Mouse (Mus musculus) CH12.LX (cell line): Measurements from ENCODE around the gene Slc45a1. TPM values are rescaled to one million over a fixed set of nuclear protein-coding genes. Genes with fewer than 3 reads are reported as not detected.

Source experiments
- DNase-seq: peaks from one replicate; pipeline ENCODE4 v3.0.0-alpha.2; 2013; ENCODE audit errors: extremely low read depth
- H3K27ac ChIP-seq: 2 replicates; pipeline ENCODE4 v1.5.1; 2012; ENCODE audit warnings: low read depth, mild to moderate bottlenecking, control low read depth, moderate library complexity; ENCODE audit not compliant: insufficient read depth
- H3K27me3 ChIP-seq: replicated peaks from 2 replicates; pipeline ENCODE3; 2012; ENCODE audit warnings: inconsistent platforms
- H3K36me3 ChIP-seq, 2 experiments: replicated peaks in 1 of 2; 2 replicates each; pipeline versions ENCODE3 to v1.6.1; 2012; ENCODE audit warnings: inconsistent platforms in 1 of 2, low read length in 1 of 2, mild to moderate bottlenecking in 1 of 2, mixed read lengths in 1 of 2, moderate library complexity in 1 of 2; ENCODE audit not compliant: control insufficient read depth in 1 of 2, insufficient read depth in 1 of 2
- H3K4me1 ChIP-seq, 2 experiments: 2 replicates each; pipeline ENCODE4 v1.6.1; 2012; ENCODE audit warnings: inconsistent platforms in 1 of 2, moderate library complexity in 1 of 2; ENCODE audit not compliant: insufficient read depth in 2 of 2, control insufficient read depth in 1 of 2
- H3K4me2 ChIP-seq: 2 replicates; pipeline ENCODE4 v1.6.1; 2012; ENCODE audit warnings: low read depth, mild to moderate bottlenecking, control low read depth; ENCODE audit not compliant: poor library complexity, insufficient read depth, severe bottlenecking
- H3K4me3 ChIP-seq, 3 experiments: fragments of 150-350 bp in 1 of 3; sonication (generic) in 1 of 3; replicated peaks in 1 of 3; 2 replicates each; pipeline versions ENCODE3 to v1.5.1; 2011 to 2012; ENCODE audit warnings: low read depth in 2 of 3, low read length in 2 of 3, mild to moderate bottlenecking in 2 of 3, moderate library complexity in 2 of 3, control low read depth in 1 of 3, improper control_type of control experiment in 1 of 3, inconsistent platforms in 1 of 3, mixed read lengths in 1 of 3; ENCODE audit not compliant: poor library complexity in 1 of 3
- H3K79me2 ChIP-seq: replicated peaks from 2 replicates; pipeline ENCODE4 v1.6.1; 2012; ENCODE audit warnings: mild to moderate bottlenecking, moderate library complexity; ENCODE audit not compliant: control insufficient read depth, poor library complexity, insufficient read depth, severe bottlenecking; ENCODE audit errors: extremely low read depth
- H3K9ac ChIP-seq: 2 replicates; pipeline ENCODE4 v1.6.1; 2012; ENCODE audit warnings: low read depth, mild to moderate bottlenecking, control low read depth, moderate library complexity; ENCODE audit not compliant: insufficient read depth
- H3K9me3 ChIP-seq: replicated peaks from 2 replicates; pipeline ENCODE3; 2012; ENCODE audit warnings: low read length, inconsistent platforms, mixed read lengths
- CHD2 ChIP-seq: IDR thresholded peaks from 2 replicates; pipeline ENCODE4 v1.6.1; 2011; ENCODE audit warnings: low read length, improper control_type of control experiment
- E2F4 ChIP-seq: IDR thresholded peaks from 2 replicates; pipeline ENCODE4 v1.6.1; 2011; ENCODE audit warnings: low read depth, low read length, improper control_type of control experiment; ENCODE audit not compliant: insufficient replicate concordance
- ELF1 ChIP-seq: IDR thresholded peaks from 2 replicates; pipeline ENCODE4 v1.6.1; 2014; ENCODE audit warnings: low read depth, mild to moderate bottlenecking, inconsistent platforms, low read length, improper control_type of control experiment
- EP300 ChIP-seq: IDR thresholded peaks from 2 replicates; pipeline ENCODE4 v1.6.1; 2011; ENCODE audit warnings: low read length, improper control_type of control experiment
- ETS1 ChIP-seq: conservative IDR thresholded peaks from 2 replicates; pipeline ENCODE4 v1.6.1; 2012; ENCODE audit warnings: low read depth, mild to moderate bottlenecking, inconsistent platforms, low read length, improper control_type of control experiment, moderate library complexity
- HCFC1 ChIP-seq: IDR thresholded peaks from 2 replicates; pipeline ENCODE4 v1.6.1; 2012; ENCODE audit warnings: low read depth, mild to moderate bottlenecking, inconsistent platforms, low read length, improper control_type of control experiment
- JUN ChIP-seq: IDR thresholded peaks from 2 replicates; pipeline ENCODE4 v1.6.1; 2011; ENCODE audit warnings: low read depth, mild to moderate bottlenecking, low read length, improper control_type of control experiment, moderate library complexity; ENCODE audit not compliant: insufficient read depth
- JUND ChIP-seq: conservative IDR thresholded peaks from 2 replicates; pipeline ENCODE4 v1.6.1; 2011; ENCODE audit warnings: low read depth, low read length, improper control_type of control experiment
- KAT2A ChIP-seq: IDR thresholded peaks from 2 replicates; pipeline ENCODE4 v1.6.1; 2012; ENCODE audit warnings: low read length, improper control_type of control experiment, inconsistent platforms; ENCODE audit not compliant: insufficient replicate concordance
- MAZ ChIP-seq: IDR thresholded peaks from 2 replicates; pipeline ENCODE4 v1.6.1; 2012; ENCODE audit warnings: low read depth, mild to moderate bottlenecking, inconsistent platforms, low read length, improper control_type of control experiment, moderate library complexity
- MEF2A ChIP-seq: IDR thresholded peaks from 2 replicates; pipeline ENCODE4 v1.6.1; 2014; ENCODE audit warnings: low read depth, mild to moderate bottlenecking, inconsistent platforms, low read length, improper control_type of control experiment, borderline replicate concordance
- MYC ChIP-seq: IDR thresholded peaks from 2 replicates; pipeline ENCODE4 v1.6.1; 2011; ENCODE audit warnings: low read depth, mild to moderate bottlenecking, improper control_type of control experiment, low read length
- PAX5 ChIP-seq: IDR thresholded peaks from 2 replicates; pipeline ENCODE4 v1.6.1; 2012; ENCODE audit warnings: low read length, inconsistent platforms, mixed read lengths
- POLR2A ChIP-seq: IDR thresholded peaks from 2 replicates; pipeline ENCODE4 v1.6.1; 2011; ENCODE audit warnings: low read depth, mild to moderate bottlenecking, improper control_type of control experiment, low read length
- POLR2AphosphoS2 ChIP-seq: IDR thresholded peaks from 2 replicates; pipeline ENCODE4 v1.6.1; 2011; ENCODE audit warnings: low read depth, low read length, improper control_type of control experiment
- USF1 ChIP-seq: IDR thresholded peaks from 2 replicates; pipeline ENCODE4 v1.6.1; 2014; ENCODE audit warnings: low read depth, mild to moderate bottlenecking, inconsistent platforms, low read length, improper control_type of control experiment
- ZKSCAN1 ChIP-seq: IDR thresholded peaks from 2 replicates; pipeline ENCODE4 v1.6.1; 2012; ENCODE audit warnings: low read depth, inconsistent platforms, low read length, improper control_type of control experiment, borderline replicate concordance
- dilution Hi-C: fragments of 300-500 bp; cut with MboI; formaldehyde crosslinking; loops from 2 replicates; pipeline ENCODE4 v1.14.3; 2020; ENCODE audit warnings: low sequenced_read_pairs; ENCODE audit not compliant: extremely low pct_unique_long_range_greater_than_20kb, extremely low pct_ligation_motif_present
- in situ Hi-C: fragments of 300-500 bp; cut with MboI; formaldehyde crosslinking; loops from 3 replicates; pipeline ENCODE4 v1.14.3; 2019; ENCODE audit warnings: low sequenced_read_pairs, low pct_ligation_motif_present, low pct_unique_long_range_greater_than_20kb, mixed read lengths
- polyA plus RNA-seq: library from polyadenylated mRNA; unstranded; fragments of >175 nt; gene quantifications from 2 replicates; pipeline ENCODE4 v1.2.1, GENCODE M21; 2012; ENCODE audit warnings: low read depth; ENCODE audit not compliant: insufficient read length
- total RNA-seq, 2 experiments: library from RNA; depleted of rRNA; stranded (reverse); fragments of 300-350 nt in 1 of 2; fragments of >200 nt in 1 of 2; gene quantifications; 2 replicates each; pipeline ENCODE4 v1.2.3; 2012 to 2014

The Slc45a1 gene
- total and polyA plus RNA-seq, 3 experiments: not detected

DNA sequence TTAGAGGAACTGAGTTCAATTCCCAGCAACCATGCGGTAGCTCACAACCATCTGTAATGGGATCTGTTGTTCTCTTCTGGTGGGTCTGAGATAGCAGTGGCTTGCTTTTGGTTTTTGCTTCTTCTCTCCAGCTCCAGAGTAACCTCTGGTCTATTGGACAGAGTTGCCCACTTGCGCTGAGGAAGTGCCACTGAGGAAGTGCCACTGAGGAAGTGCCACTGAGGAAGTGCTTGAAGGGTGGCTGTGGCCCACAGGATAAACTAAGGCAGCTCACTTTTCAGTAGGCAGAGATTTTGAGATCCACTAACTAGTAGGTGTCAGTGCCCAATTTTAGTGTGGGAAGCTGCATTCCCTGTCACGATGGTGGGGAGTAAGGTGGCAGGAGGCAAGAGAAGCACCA is 43.3 kb downstream of the Slc45a1 start:
- dilution Hi-C loops: no loop called here

DNA sequence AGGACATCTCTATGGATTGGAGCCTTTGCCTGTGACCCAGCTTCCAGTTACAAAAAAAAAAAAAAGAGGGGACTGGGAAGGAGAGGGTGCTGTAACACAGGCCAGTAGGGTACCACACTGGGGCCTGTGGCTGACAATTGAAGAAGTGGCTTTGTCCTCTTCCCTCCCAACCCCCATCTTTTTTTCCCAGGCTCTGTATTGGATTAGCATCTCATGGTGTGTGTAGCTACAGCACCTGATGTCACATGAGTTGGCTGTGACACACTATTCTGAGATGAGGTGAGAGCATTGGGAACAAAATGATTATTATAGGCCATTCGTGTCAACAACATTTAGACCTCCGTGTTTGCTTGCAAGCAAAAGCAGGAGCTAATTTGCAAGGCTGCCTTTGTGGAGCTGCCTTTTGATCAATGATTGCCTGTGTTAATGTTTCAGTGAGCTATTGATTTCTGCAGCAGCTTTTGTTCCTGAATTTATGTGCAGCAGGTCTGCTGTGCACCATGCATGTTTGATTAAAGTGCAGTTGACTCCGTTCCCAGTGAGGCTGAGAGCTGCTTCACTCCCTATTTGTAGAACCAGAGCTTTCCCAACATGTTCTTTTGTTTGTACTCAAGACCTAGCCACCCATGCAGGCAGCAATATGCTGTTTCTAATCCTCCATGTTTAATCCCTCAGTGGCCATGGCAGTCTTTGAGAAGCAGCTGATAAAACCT is 45.4 kb downstream of the Slc45a1 start:
- Histone ChIP-seq H3K4me1 (peaks cover 0 to 15% of the 10 kb centered on the region in 2 experiments; a peak in 2 of 4 replicates), H3K79me2 (no peaks in the 10 kb centered on the region), H3K36me3 (peaks cover 12 to 65% of the 10 kb centered on the region in 2 experiments), H3K27ac (no peak overlapping the region), H3K9ac (no peak overlapping the region), H3K27me3 (no peaks in the 10 kb centered on the region), H3K9me3 (no peaks in the 10 kb centered on the region), H3K4me2 (no peak overlapping the region), H3K4me3 (no peak overlapping the region)
- in situ Hi-C loops (no loop called here), dilution Hi-C loops (no loop called here)
- DNase-seq: no peak
- TF ChIP-seq POLR2AphosphoS2: no peak
- no peak for TF ChIP-seq CHD2
- no peak for TF ChIP-seq EP300
- no peak for TF ChIP-seq PAX5
- no peak for TF ChIP-seq HCFC1
- TF ChIP-seq JUND: no peak

More for the DNA sequence above, 43.3 kb downstream of the Slc45a1 start:
- in situ Hi-C loops: no loop called here
- DNase-seq: no peak
- no peak for TF ChIP-seq POLR2AphosphoS2
- TF ChIP-seq USF1: no peak
- no peak for TF ChIP-seq MYC
- no peak for TF ChIP-seq KAT2A
- no peak for TF ChIP-seq E2F4
- no peak for TF ChIP-seq POLR2A
- no peak for TF ChIP-seq ELF1
- TF ChIP-seq HCFC1: no peak
- TF ChIP-seq ZKSCAN1: no peak
- no peak for TF ChIP-seq MEF2A
- TF ChIP-seq JUN: no peak
- TF ChIP-seq ETS1: no peak
- no peak for TF ChIP-seq MAZ
- H3K27ac ChIP-seq: no peak overlapping the region
- no peaks in the 10 kb centered on the region for H3K9me3 ChIP-seq
- H3K4me3 ChIP-seq: no peak overlapping the region
- no peak overlapping the region for H3K9ac ChIP-seq
- no peaks in the 10 kb centered on the region for H3K27me3 ChIP-seq
- no peak overlapping the region for H3K4me2 ChIP-seq
- peaks cover 31 to 78% of the 10 kb centered on the region in 2 experiments for H3K36me3 ChIP-seq
- peaks cover 0 to 15% of the 10 kb centered on the region in 2 experiments; a peak in 2 of 4 replicates for H3K4me1 ChIP-seq
- H3K79me2 ChIP-seq: no peaks in the 10 kb centered on the region
